Mouse (Mus musculus): ENCODE measurements around the gene Tk1.
"Not testable (repeated sequence)": the region's sequence is repeated elsewhere in the genome, so short reads cannot be mapped to it uniquely, and the experiment has no call there.

The Tk1 gene

DNA sequence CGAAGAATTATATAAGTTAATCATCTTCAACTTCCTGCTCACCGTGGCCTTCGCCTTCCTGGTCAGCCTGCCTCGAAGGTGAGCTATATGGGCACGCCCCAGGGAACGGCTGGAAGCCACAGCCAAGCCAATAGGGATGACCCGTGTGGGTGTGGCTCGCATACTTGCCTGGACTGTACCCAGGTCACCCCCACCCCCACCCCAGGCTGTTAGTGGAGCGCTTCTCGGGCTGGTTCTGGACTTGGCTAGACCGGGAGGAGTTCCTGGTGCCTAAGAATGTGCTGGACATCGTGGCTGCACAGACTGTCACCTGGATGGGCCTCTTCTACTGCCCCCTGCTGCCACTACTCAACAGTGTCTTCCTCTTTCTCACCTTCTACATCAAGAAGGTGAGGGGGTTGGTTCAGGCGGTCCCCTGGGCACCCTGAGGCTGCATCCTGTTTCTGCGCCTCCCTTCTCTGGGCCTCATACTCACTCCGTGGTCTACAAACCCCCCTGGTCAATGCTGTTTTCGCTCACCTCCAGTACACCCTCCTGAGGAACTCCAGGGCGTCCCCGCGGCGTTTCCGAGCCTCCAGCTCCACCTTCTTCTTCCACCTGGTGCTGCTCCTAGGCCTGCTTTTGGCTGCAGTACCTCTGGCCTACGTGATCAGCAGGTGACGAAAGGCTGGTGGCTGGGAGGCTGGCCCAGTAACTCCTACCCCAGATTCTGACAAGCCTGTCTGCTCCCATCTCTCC lies 35.0 kb downstream of the Tk1 start:
- DNase-seq (ENCODE audit: low read depth, low spot score): no peak

DNA sequence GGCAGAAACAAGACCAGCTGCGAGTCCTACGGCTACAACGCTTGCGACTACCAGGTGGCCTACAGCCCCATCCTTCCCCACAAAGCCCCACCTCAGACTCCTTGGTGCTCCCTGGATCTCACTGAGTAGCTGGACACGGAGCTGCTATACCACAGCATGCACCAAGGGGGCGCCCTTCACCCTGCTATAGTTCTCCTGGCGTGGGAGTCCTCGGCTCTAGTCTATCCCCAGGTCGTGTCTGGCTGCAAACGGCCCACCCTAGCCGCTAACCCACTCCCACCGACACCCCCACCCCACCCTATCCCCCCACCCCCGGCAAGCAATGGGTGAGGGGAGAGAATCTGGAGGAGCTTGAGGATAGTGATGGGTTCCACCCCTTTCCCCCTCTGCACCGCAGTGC lies 35.6 kb downstream of the Tk1 start:
- no peak for DNase-seq (ENCODE audit: low read depth, low spot score)

- DNase-seq (ENCODE audit: low read depth, low spot score): not testable (repeated sequence)
Measured at GRCm38 (mm10) chr11:117788481-117788880, 37.4 kb downstream of the Tk1 start.

GRCm38 (mm10) chr11:117786294-117786693 lies 39.6 kb downstream of the Tk1 start:
- DNase-seq (ENCODE audit: low read depth, low spot score): no peak

- DNase-seq (ENCODE audit: low read depth, low spot score): no peak
Measured at GRCm38 (mm10) chr11:117783683-117784309, 42.1 kb downstream of the Tk1 start.

DNA sequence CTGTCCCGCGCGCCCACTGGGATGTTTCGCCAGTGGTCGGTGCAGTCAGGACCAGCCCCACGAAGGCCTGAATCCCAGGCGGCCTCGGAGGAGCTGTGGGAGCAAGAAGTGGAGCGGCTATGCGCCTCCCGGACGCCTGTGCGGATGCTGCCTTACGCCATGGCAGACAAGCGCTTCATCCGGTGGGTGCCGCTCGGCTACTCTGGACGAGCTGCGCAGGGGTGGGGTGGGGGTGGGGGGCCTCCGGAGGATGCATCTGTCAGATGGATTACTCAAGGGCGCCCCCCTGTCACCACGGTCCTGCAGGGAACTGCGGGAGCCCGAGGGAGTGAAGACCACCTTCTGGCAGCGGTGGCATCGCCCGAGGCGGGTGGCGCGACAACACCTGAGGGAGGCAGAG lies 42.8 kb downstream of the Tk1 start:
- no peak for DNase-seq (ENCODE audit: low read depth, low spot score)

GRCm38 (mm10) chr11:117782705-117783034 lies 43.2 kb downstream of the Tk1 start:
- no peak for DNase-seq (ENCODE audit: low read depth, low spot score)

GRCm38 (mm10) chr11:117781993-117782704 lies 43.7 kb downstream of the Tk1 start, which contains the start of the genes Tmc8 and Tmc6:
Gene Tmc8 (plus strand): TSS chr11:117782076.
Gene Tmc6 (minus strand): TSS chr11:117782198.
- DNase-seq (ENCODE audit: low read depth, low spot score): no peak

- DNase-seq (ENCODE audit: low read depth, low spot score): peak; percentile 88
Measured at GRCm38 (mm10) chr11:117781199-117781821, 44.6 kb downstream of the Tk1 start.

DNA sequence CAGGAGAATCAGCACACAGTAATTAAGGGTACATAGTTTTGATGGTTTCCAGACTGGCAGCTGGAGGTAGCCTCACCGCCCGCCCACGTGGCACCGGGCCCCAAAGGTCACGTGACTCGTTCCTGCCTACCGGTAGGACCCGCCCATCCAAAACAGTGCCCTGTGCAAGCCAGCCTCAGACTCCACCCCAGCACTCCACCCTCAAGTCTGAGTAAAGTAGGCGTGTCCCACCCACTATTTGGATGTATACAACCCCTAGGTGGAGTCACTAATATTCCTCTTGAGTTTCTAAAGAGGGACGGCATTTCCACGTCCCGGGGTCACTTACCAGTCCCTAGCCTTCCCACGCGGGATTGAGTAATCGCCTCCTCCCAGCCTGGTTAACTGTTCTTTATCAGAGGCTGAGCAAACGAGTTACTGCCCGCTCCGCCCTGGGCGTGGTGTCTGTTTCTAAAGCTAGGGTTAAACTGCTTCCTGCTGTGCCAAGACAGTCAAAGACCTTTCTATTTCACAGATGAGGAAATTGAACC lies 45.2 kb downstream of the Tk1 start:
- DNase-seq (ENCODE audit: low read depth, low spot score): peak; percentile 80

GRCm38 (mm10) chr11:117780199-117780515 lies 45.7 kb downstream of the Tk1 start:
- no peak for DNase-seq (ENCODE audit: low read depth, low spot score)

- no peak for DNase-seq (ENCODE audit: low read depth, low spot score)
Measured at GRCm38 (mm10) chr11:117779434-117780198, 46.3 kb downstream of the Tk1 start.

DNA sequence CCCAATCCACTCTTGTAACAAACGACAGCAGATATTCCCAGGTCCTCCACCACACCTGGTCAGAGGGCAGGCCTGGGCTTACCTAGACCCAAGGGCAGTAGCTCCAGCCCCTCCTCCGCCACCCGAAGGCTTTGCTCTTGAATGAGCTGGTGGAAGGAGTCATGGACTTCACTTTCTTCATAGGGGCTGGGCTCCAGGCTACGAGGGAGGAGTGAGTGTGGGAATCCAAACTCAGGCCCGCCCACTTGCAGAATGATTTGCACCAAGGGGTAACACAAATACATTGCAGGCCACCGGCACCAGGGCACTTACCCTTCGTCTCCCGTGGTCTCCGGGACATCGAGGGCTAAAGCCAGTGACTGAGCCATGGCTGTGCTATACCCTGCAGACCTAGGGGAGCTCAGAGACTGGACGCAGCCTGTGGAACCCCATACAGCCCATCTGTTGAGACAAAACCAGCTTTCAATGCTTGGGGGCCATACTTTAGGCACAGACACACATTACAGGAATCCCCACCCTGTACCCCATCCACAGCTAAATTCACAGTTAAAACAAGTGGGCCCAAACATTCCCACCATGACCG lies 47.0 kb downstream of the Tk1 start:
- DNase-seq (ENCODE audit: low read depth, low spot score): no peak

GRCm38 (mm10) chr11:117778031-117778430 lies 47.9 kb downstream of the Tk1 start:
- DNase-seq (ENCODE audit: low read depth, low spot score): no peak

DNA sequence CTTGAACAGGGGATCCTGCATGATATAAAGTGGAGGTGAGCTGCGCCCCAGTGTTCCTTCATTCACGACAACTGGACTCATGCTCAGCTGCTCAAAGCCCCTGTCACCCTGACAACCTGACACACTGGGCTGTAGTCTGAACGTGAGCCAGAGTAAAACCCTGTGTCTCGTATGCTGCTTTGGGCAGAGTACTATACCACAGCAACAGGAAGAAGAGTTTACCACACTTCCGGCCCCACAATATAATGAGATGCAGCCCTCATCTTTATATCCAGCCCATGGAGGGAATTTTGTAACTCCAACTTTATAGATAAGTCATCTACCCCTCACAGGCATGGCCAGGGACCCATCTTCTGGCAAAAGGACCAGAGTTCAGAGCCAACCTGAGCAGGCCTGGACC lies 48.8 kb downstream of the Tk1 start:
- DNase-seq (ENCODE audit: low read depth, low spot score): no peak

DNA sequence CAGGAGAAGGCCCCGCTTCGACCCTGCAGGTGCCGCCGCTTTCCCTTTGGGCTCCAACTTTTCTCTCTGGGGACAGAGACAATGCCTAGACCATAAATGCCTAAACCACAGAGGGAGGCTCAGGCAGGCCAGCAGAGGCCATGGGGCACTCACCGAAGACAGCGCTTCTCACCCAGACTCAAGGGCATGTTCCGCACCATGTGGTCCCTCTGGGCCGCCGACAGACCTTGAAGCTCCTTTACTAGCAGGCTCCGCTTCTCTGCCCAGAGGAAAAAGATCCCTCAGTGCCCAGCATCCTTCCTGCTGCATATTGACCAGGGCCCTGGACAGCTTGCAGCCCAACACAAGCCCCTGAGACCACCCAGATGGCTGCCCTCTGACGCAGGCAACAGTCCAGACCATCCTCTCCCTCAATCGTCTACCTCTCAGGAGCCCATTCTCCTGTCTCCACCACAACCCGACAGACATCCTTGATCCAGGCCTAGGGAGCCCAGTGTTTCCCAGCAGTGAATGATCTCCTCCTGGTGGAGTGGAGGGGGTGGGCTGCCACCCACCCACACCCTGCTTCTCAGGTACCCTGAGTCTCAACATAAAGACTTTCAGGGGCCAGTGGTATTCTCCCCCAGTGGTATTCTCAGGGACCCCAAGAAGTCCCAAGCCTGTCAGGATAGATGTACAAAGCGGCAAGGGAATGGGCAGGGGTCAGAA lies 49.7 kb downstream of the Tk1 start:
- DNase-seq (ENCODE audit: low read depth, low spot score): no peak

DNA sequence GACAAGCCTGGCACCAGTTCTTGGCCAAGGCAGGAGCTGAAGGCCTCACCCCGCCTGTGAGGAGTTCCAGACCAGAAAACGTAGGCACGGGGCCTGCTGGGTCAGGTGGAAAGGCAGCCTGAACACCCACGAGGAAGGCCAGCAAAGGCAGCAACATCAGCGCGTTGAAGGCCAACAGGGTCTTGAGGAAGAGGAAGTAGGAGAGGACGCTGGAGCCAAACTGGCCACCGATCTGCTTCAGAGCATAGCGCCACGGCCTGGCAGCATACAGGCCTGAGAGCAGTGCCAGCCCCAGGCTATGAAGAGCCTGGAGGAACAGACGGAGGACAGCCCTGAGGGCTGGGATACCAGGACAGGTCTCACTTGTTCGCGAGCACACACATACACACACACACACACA lies 50.4 kb downstream of the Tk1 start:
- DNase-seq (ENCODE audit: low read depth, low spot score): no peak

DNA sequence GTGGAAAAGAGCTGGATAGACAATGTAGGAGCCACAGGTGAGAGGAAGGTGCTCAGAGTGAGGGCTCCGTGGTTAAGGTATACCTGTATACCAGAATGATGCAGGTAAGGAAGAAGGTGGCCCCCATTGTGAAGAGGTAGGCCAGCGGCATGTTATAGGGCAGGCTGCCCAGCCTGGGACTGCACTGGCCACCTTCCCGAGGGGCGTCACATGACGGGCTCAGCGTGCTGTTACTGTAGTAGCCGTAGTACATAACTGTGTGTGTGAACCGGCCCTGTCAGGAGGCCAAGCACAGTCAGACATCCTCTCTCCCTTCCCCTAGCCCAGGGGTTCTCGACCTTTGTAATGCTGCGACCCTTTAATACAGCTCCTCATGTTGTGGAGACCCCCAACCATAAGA lies 51.0 kb downstream of the Tk1 start:
- DNase-seq (ENCODE audit: low read depth, low spot score): no peak

GRCm38 (mm10) chr11:117772352-117772751 lies 53.5 kb downstream of the Tk1 start:
- no peak for DNase-seq (ENCODE audit: low read depth, low spot score)

DNA sequence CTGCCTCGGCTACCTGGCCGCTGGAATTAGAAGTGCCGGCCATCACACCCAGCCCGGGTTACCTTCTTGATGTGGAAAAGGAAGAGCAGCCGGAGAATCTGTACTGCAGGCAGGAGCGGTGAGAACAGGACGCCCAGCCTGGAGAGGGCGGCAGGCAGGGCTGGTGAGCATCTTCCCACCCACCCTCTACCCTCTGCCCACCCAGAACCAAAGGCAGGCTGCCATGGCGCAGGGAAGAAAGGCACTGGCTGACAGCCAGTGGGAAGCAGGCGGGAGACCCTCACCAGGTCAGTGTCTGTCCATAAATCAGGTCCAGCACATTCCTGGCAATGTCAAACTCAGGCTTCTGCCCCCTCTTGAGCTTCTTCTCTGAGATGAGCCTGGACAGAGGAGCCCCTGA lies 55.5 kb downstream of the Tk1 start:
- no peak for DNase-seq (ENCODE audit: low read depth, low spot score)

- no peak for DNase-seq (ENCODE audit: low read depth, low spot score)
Measured at GRCm38 (mm10) chr11:117769683-117770047, 56.2 kb downstream of the Tk1 start.
